Mouse (Mus musculus) cerebellum, postnatal 36 days (tissue): Measurements from ENCODE around the gene Olfr291.

ENCODE experiments used
- DNase-seq, 2 experiments: peaks; one replicate each; pipeline ENCODE4 v3.0.0; 2021 to 2022; ENCODE audit warnings: mixed read lengths in 2 of 2

The Olfr291 gene

GRCm38 (mm10) chr7:84853253-84853652 lies at the start of gene Olfr291:
TSS of gene Olfr291 (plus strand) at chr7:84853553.
- DNase-seq: no peak

GRCm38 (mm10) chr7:84805224-84805623 lies 48.1 kb upstream of the Olfr291 start:
- DNase-seq: no peak

GRCm38 (mm10) chr7:84806159-84806558 lies 47.2 kb upstream of the Olfr291 start:
- DNase-seq: no peak

GRCm38 (mm10) chr7:84884530-84884929 lies 31.2 kb downstream of the Olfr291 start:
- no peak for DNase-seq
